ENCODE assay signal across 9 mouse cellular contexts in the genomic region with DNA sequence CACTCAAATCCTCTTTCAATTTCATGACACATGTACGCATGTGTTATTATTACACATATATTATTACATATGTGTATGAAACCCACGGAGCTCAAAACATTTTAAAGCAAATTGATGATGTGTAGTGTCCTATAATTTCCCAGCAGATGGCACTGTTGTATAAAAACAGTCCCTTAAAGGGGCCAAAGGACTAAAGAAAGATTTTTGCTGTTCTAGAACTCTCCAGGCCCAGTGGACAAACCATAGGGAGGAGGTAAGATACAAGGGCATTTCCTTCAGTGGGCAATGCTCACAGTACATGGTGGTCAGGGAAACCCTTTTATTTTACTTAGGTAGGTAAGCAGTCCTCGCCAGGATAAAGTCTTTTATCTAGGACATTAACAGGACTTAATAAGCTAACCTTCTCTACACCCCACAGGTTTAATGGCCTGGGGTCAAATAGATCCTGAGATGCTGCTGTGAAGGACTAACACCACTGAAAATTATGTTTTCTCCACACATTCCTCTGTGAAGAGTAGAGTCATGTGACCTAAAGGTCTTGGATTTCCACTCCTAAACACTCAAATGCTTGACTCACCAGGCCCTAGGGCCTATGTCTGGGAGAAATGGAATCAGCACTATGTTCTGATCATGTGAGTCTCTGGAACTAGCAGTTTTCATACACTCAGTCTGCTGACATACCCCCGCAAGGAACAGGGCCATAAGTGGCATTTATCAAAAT. TPM values are rescaled to one million over a fixed set of nuclear protein-coding genes. Genes with fewer than 3 reads are reported as not detected.
A peak's percentile ranks its signal among the peaks of the same experiment; 100 is the strongest.
DNase-seq lines count a peak whose midpoint lies in the region; ATAC-seq lines count a peak whose summit lies in the region.
"Had no signal": no experiment of that assay in that cellular context is flagged by ENCODE, and none has a peak within 500 bp of the region (broad histone marks: within the 10 kb centered on the region; RNA-seq: fewer than 3 reads in every experiment).

No protein-coding gene starts in this region.

- WGBS in limb, embryonic 11.5 days: 48% methylated on average over 4 of the region's 4 CpGs
- WGBS in limb, embryonic 10.5 days: 59% methylated on average over 4 of the region's 4 CpGs
- 57% methylated on average over 4 of the region's 4 CpGs for WGBS in hindbrain, embryonic 12.5 days
- 55% methylated on average over 4 of the region's 4 CpGs for WGBS in midbrain, embryonic 16.5 days

- no peak overlapping the region for H3K4me3 ChIP-seq in limb, embryonic 11.5 days (ENCODE audit: low read depth, low read length)
- no peak overlapping the region for H3K4me3 ChIP-seq in limb, embryonic 10.5 days
- no peak overlapping the region for H3K4me3 ChIP-seq in hindbrain, embryonic 12.5 days
- H3K4me3 ChIP-seq in midbrain, embryonic 16.5 days (ENCODE audit: low read depth, low read length): no peak overlapping the region
- H3K4me3 ChIP-seq: embryonic facial prominence, embryonic 12.5 days had no signal

- no peak overlapping the region for H3K9ac ChIP-seq in limb, embryonic 11.5 days (ENCODE audit: low read length)
- H3K9ac ChIP-seq in hindbrain, embryonic 12.5 days: no peak overlapping the region
- H3K9ac ChIP-seq in midbrain, embryonic 16.5 days (ENCODE audit: low read depth, low read length): no peak overlapping the region
- H3K9ac ChIP-seq: embryonic facial prominence, embryonic 12.5 days had no signal

- DNase-seq in limb, embryonic 11.5 days (ENCODE audit: low spot score): no peak
- no peak for DNase-seq in limb, embryonic 10.5 days (ENCODE audit: low spot score)
- DNase-seq in R1 (ENCODE audit: low read depth, low spot score): peak; percentile 43
- no peak for DNase-seq in adrenal gland, postnatal 36 days
- no peak for DNase-seq in cerebellum, postnatal 4 days (ENCODE audit: low spot score in 2 of 2)

- H3K36me3 ChIP-seq in limb, embryonic 11.5 days (ENCODE audit: control insufficient read depth, insufficient read depth, low read length): no peaks in the 10 kb centered on the region
- no peaks in the 10 kb centered on the region for H3K36me3 ChIP-seq in limb, embryonic 10.5 days
- H3K36me3 ChIP-seq in hindbrain, embryonic 12.5 days: no peaks in the 10 kb centered on the region
- no peaks in the 10 kb centered on the region for H3K36me3 ChIP-seq in midbrain, embryonic 16.5 days (ENCODE audit: control insufficient read depth, insufficient read depth, low read length)
- H3K36me3 ChIP-seq: embryonic facial prominence, embryonic 12.5 days had no signal

- H3K27me3 ChIP-seq in limb, embryonic 11.5 days (ENCODE audit: control insufficient read depth, insufficient read depth, low read length): no peaks in the 10 kb centered on the region
- H3K27me3 ChIP-seq in limb, embryonic 10.5 days (ENCODE audit: low read depth, poor library complexity, severe bottlenecking): no peaks in the 10 kb centered on the region
- H3K27me3 ChIP-seq in hindbrain, embryonic 12.5 days: peaks cover 21% of the 10 kb centered on the region
- H3K27me3 ChIP-seq in midbrain, embryonic 16.5 days (ENCODE audit: control insufficient read depth, insufficient read depth, low read depth, low read length): peaks cover 8% of the 10 kb centered on the region
- H3K27me3 ChIP-seq: embryonic facial prominence, embryonic 12.5 days had no signal

- ATAC-seq in limb, embryonic 11.5 days (ENCODE audit: insufficient number of reproducible peaks, low FRiP score, low TSS enrichment, low read depth): 0 out of 2 replicates have a peak, but pooled peaks have one; percentile 44
- peak; percentile 68; the same call in 1 of the 2 replicates for ATAC-seq in hindbrain, embryonic 12.5 days (ENCODE audit: low FRiP score)
- ATAC-seq in midbrain, embryonic 16.5 days: peak; percentile 60; the same call in 1 of the 2 replicates

- no peak overlapping the region for H3K4me2 ChIP-seq in limb, embryonic 11.5 days (ENCODE audit: low read depth, severe bottlenecking)
- H3K4me2 ChIP-seq in hindbrain, embryonic 12.5 days (replicated peaks): no peak overlapping the region
- H3K4me2 ChIP-seq in midbrain, embryonic 16.5 days (ENCODE audit: low read length): no peak overlapping the region
- H3K4me2 ChIP-seq: embryonic facial prominence, embryonic 12.5 days had no signal

- no peaks in the 10 kb centered on the region for H3K9me3 ChIP-seq in limb, embryonic 11.5 days (ENCODE audit: control insufficient read depth, low read length)
- H3K9me3 ChIP-seq in limb, embryonic 10.5 days (replicated peaks): no peaks in the 10 kb centered on the region
- no peaks in the 10 kb centered on the region for H3K9me3 ChIP-seq in hindbrain, embryonic 12.5 days (replicated peaks)
- no peaks in the 10 kb centered on the region for H3K9me3 ChIP-seq in midbrain, embryonic 16.5 days (replicated peaks; ENCODE audit: control insufficient read depth, low read length, poor library complexity, severe bottlenecking)
- H3K9me3 ChIP-seq: embryonic facial prominence, embryonic 12.5 days had no signal

- no peaks in the 10 kb centered on the region for H3K4me1 ChIP-seq in limb, embryonic 11.5 days (ENCODE audit: control insufficient read depth, insufficient read depth, low read length)
- no peaks in the 10 kb centered on the region for H3K4me1 ChIP-seq in limb, embryonic 10.5 days
- no peaks in the 10 kb centered on the region for H3K4me1 ChIP-seq in hindbrain, embryonic 12.5 days
- no peaks in the 10 kb centered on the region for H3K4me1 ChIP-seq in midbrain, embryonic 16.5 days (ENCODE audit: control insufficient read depth, insufficient read depth, low read length)
- H3K4me1 ChIP-seq: embryonic facial prominence, embryonic 12.5 days had no signal

- no peak overlapping the region for H3K27ac ChIP-seq in limb, embryonic 11.5 days (replicated peaks; ENCODE audit: low read depth, low read length)
- no peak overlapping the region for H3K27ac ChIP-seq in limb, embryonic 10.5 days
- H3K27ac ChIP-seq in hindbrain, embryonic 12.5 days: no peak overlapping the region
- H3K27ac ChIP-seq in midbrain, embryonic 16.5 days (ENCODE audit: low read length): no peak overlapping the region
- H3K27ac ChIP-seq: embryonic facial prominence, embryonic 12.5 days; macrophage had no signal

RNA-seq across cellular contexts. Expression of gene Cdca7l, which starts 16.2 kb away (rescaled TPM):
- polyA plus RNA-seq in limb, embryonic 11.5 days (2014; fragmentation: Nextera tagmentation; extraction: Ambion mirVana): 44.2 and 49.8 TPM in 2 replicates
- polyA plus RNA-seq in limb, embryonic 10.5 days (2016; fragmentation: Nextera tagmentation; extraction: Ambion mirVana): 54.8 and 65.0 TPM in 2 replicates
- polyA plus RNA-seq in hindbrain, embryonic 12.5 days (2016; fragmentation: Nextera tagmentation; extraction: Ambion mirVana): 16.2 and 20.2 TPM in 2 replicates
- 3.6 and 4.8 TPM in 2 replicates for polyA plus RNA-seq in midbrain, embryonic 16.5 days (2015; fragmentation: Nextera tagmentation; extraction: Ambion mirVana)
- 1 to 10 TPM; 2.7 to 5.1 TPM for total RNA-seq in adrenal gland, postnatal 36 days (2021)
